Mouse (Mus musculus) midbrain, embryonic 16.5 days (tissue): Measurements from ENCODE around the gene Gm42688. TPM values are rescaled to one million over a fixed set of nuclear protein-coding genes. Genes with fewer than 3 reads are reported as not detected.

Experiments
- ATAC-seq: fragments of 200-750 bp; cut with Nextera tagmentation; 2 replicates; pipeline ENCODE4 v1.8.0; 2017; ENCODE audit warnings: moderate TSS enrichment
- H3K27ac ChIP-seq: fragments of 300-500 bp; sonication (generic); 2 replicates; pipeline ENCODE4 v1.5.1; 2014; ENCODE audit warnings: mild to moderate bottlenecking, low read length, mixed read lengths
- H3K27me3 ChIP-seq: fragments of 300-500 bp; sonication (generic); 2 replicates; pipeline ENCODE4 v1.6.1; 2014; ENCODE audit warnings: low read depth, low read length, mixed read lengths; ENCODE audit not compliant: control insufficient read depth, insufficient read depth
- H3K36me3 ChIP-seq: fragments of 300-500 bp; sonication (generic); 2 replicates; pipeline ENCODE4 v1.6.1; 2014; ENCODE audit warnings: mild to moderate bottlenecking, low read length, moderate library complexity, mixed read lengths; ENCODE audit not compliant: control insufficient read depth, insufficient read depth
- H3K4me1 ChIP-seq: fragments of 300-500 bp; sonication (generic); 2 replicates; pipeline ENCODE4 v1.6.1; 2014; ENCODE audit warnings: mild to moderate bottlenecking, low read length, mixed read lengths; ENCODE audit not compliant: control insufficient read depth, insufficient read depth
- H3K4me2 ChIP-seq: fragments of 300-500 bp; sonication (generic); 2 replicates; pipeline ENCODE4 v1.6.1; 2014; ENCODE audit warnings: mild to moderate bottlenecking, low read length, mixed read lengths
- H3K4me3 ChIP-seq: fragments of 300-500 bp; sonication (generic); 2 replicates; pipeline ENCODE4 v1.5.1; 2014; ENCODE audit warnings: low read depth, mild to moderate bottlenecking, low read length, moderate library complexity, mixed read lengths
- H3K9ac ChIP-seq: fragments of 300-500 bp; sonication (generic); 2 replicates; pipeline ENCODE4 v1.6.1; 2014; ENCODE audit warnings: low read depth, low read length, mixed read lengths
- H3K9me3 ChIP-seq: fragments of 300-500 bp; sonication (generic); replicated peaks from 2 replicates; pipeline ENCODE4 v1.6.1; 2014; ENCODE audit warnings: mild to moderate bottlenecking, low read length, mixed read lengths; ENCODE audit not compliant: control insufficient read depth, poor library complexity, severe bottlenecking
- WGBS: fragments of 180-500 bp; shearing (Covaris S2); extraction: QIAGEN DNeasy Blood & Tissue Kit; methylation state at CpG from one replicate; pipeline ENCODE4 v1.1.7; 2014; 5-methylcytosine and 5-hydroxymethylcytosine counted together
- polyA plus RNA-seq: library from polyadenylated mRNA; unstranded; fragments of >200 nt; fragmentation: Nextera tagmentation; extraction: Ambion mirVana; gene quantifications from 2 replicates; pipeline ENCODE4 v1.2.1, GENCODE M21; 2015

The Gm42688 gene
- polyA plus RNA-seq, 1 experiment from 2014 or later, result 5.9 TPM

DNA sequence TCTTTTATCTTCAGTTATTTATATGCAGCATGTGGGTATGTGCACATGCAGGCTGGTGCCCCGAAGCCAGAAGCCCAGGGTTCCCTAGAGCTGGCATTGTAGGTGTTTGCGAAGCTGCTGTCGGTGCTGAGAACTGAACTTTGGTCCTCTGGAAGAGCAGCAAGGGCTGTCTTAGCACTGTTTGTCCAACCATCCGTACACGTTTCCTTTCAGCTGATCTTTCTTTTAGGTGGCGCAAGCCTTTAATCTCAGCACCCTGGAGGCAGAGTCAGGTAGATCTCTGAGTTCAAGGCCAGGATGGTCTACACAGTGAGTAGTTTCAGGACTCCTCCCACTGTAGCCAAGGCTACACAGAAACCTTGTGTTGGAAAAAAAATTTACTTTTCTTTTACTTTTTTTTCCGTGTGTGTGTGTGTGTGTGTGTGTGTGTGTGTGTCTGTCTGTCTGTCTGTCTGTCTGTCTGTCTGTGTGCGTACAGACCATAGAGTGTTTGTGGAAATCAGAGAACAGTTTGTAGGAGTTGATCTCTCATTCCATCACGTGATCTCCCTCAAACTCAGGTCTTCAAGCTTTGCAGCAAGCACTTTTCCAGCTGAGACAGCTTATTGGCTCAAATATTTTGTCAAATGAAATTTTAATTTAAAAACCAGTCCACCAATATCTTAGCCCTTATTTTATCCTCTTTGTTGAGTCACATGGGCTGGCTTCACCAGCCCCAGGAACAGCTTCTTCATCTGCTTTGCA lies 30.9 kb downstream of the Gm42688 start:
- H3K27ac ChIP-seq, result no peak overlapping the region
- no peak for ATAC-seq
- H3K9me3 ChIP-seq, result no peaks in the 10 kb centered on the region
- 86% methylated on average over 9 of the region's 9 CpGs for WGBS
- peaks cover 13% of the 10 kb centered on the region for H3K27me3 ChIP-seq
- peaks cover 7% of the 10 kb centered on the region for H3K4me1 ChIP-seq
- no peak overlapping the region for H3K9ac ChIP-seq
- no peaks in the 10 kb centered on the region for H3K36me3 ChIP-seq
- H3K4me3 ChIP-seq, result no peak overlapping the region
- no peak overlapping the region for H3K4me2 ChIP-seq

DNA sequence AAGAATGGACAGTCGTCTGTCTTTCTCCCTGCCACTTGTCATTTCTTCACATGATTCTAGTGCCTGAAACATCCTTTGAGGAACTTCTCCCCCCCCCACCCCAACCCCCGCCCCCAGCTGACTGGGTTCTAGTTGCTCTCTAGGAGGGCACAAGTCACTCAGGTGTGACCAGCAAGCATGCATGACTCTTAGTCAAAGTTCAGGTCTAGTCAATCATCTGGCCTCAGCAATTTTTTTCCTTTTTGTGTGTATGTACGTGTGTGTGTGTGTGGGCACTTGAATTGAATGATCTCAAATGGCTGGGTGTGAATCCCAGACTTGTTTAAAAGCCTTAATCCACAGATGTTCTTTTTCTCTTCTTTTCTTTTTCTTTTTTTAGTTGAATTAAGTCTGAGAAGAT lies 32.8 kb downstream of the Gm42688 start:
- H3K4me2 ChIP-seq, result no peak overlapping the region
- 76% methylated on average over 3 of the region's 3 CpGs for WGBS
- no peaks in the 10 kb centered on the region for H3K36me3 ChIP-seq
- peaks cover 19% of the 10 kb centered on the region for H3K4me1 ChIP-seq
- no peaks in the 10 kb centered on the region for H3K9me3 ChIP-seq
- H3K27ac ChIP-seq, result no peak overlapping the region
- H3K9ac ChIP-seq, result no peak overlapping the region
- no peak for ATAC-seq
- H3K27me3 ChIP-seq, result peaks cover 13% of the 10 kb centered on the region
- H3K4me3 ChIP-seq, result no peak overlapping the region

DNA sequence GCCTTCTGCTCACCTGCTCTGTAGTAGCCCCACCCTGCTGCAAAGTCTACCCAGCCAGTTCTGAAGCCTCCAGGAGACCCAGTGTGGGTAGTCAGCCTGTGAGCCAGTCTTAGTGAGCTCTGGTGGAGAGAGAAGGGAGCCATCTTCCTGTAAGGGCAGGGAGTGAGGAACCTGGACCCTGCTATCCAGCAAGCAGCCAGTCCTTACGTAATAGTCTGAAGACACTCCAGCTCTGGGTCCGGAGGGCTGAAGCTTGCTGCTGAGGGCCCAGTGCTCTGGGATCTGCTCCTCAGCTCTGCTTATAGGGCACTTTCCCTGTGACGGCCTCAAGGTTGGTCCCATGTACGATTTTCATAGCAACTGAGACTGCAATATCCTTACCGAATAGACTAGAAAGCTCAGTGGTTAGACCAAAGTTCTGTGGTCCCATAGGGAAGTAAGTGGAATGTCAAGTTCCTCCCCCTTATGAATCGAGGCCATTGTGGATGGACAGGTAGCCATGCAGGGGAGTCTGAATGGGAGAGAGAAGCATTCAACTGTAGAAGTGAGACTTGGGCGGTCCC lies 33.6 kb downstream of the Gm42688 start, which contains the start of gene Rtkn:
TSS of gene Rtkn (plus strand) at position 513 of the 563 bp plus-strand sequence.
- Histone ChIP-seq H3K9me3 (no peaks in the 10 kb centered on the region), H3K27ac (no peak within 1 kb of the TSS), H3K27me3 (peaks cover 13% of the 10 kb centered on the region), H3K4me2 (peak within 1 kb of the TSS; percentile 30; the same call in 1 of the 2 replicates), H3K4me3 (no peak within 1 kb of the TSS; the same call in 1 of the 2 replicates), H3K4me1 (peaks cover 19% of the 10 kb centered on the region), H3K9ac (no peak within 1 kb of the TSS), H3K36me3 (no peaks in the 10 kb centered on the region)
- WGBS, result 62% methylated on average over 7 of the region's 7 CpGs
- no peak for ATAC-seq

DNA sequence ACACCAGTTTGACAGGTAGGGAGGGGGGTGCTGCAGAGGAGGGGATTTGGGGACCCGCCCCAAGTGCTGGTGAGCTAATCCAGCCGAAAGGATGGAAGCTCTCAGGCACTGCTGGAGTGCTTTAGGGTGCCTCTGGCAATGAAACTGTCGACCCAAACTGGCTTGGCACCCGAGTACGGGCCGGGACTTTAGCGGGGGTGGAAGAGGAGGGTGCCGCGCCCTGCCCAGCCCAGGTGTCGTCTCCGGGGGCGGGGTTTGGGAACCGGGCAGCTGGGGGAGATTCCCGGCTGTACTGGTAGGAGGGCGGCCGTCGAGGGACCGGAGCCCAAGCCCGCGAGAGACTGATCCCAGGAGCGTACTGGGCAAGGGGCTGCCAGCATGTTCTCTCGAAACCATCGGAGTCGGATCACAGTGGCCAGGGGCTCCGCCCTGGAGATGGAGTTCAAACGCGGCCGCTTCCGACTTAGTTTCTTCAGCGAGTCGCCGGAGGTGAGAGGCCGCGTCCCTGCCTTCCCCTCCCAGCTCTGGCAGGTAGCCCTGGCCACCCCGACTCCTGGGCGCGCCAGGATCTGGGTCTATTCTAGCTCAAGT lies 34.2 kb downstream of the Gm42688 start:
- 4% methylated on average over 37 of the region's 37 CpGs for WGBS
- Histone ChIP-seq H3K9ac (no peak overlapping the region), H3K27ac (no peak overlapping the region), H3K4me3 (no peak overlapping the region; the same call in 1 of the 2 replicates), H3K36me3 (no peaks in the 10 kb centered on the region), H3K4me1 (peaks cover 19% of the 10 kb centered on the region), H3K9me3 (no peaks in the 10 kb centered on the region), H3K27me3 (peaks cover 13% of the 10 kb centered on the region), H3K4me2 (peak overlapping the region; percentile 30; the same call in 1 of the 2 replicates)
- no peak for ATAC-seq

DNA sequence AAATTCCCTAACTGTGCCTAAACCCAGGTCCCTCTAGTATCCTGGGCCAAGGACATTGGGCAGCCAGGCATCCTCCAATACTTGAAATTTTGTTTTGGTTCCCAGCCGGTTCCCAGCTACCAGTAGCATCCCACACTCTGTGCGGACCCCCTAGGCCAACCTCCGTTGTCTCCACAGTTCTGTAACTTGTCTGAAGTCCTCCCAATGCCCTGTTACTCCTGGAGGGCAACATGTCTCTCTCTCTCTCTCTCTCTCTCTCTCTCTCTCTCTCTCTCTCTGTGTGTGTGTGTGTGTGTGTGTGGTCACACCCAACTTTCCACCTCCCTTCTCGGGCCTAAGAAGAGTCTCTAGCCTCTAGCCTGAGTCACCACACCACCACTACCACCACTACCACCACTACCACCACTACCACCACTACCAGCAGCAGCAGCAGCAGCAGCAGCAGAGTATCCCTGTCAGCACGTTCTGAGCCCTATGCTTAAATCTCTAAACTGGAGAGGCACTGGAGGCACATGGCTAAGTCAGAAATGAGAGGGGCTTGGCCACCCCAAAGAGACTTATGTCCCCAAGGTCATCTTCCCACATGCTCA lies 35.0 kb downstream of the Gm42688 start:
- no peaks in the 10 kb centered on the region for H3K36me3 ChIP-seq
- 0 out of 2 replicates have a peak overlapping the region, but pooled peaks have one; percentile 66 for H3K9ac ChIP-seq
- H3K27ac ChIP-seq, result peak overlapping the region; percentile 81
- H3K4me3 ChIP-seq, result peak overlapping the region; percentile 37
- peaks cover 19% of the 10 kb centered on the region for H3K4me1 ChIP-seq
- 20% methylated on average over 5 of the region's 5 CpGs for WGBS
- no peak for ATAC-seq
- peak overlapping the region; percentile 54 for H3K4me2 ChIP-seq
- H3K9me3 ChIP-seq, result no peaks in the 10 kb centered on the region
- peaks cover 13% of the 10 kb centered on the region for H3K27me3 ChIP-seq

DNA sequence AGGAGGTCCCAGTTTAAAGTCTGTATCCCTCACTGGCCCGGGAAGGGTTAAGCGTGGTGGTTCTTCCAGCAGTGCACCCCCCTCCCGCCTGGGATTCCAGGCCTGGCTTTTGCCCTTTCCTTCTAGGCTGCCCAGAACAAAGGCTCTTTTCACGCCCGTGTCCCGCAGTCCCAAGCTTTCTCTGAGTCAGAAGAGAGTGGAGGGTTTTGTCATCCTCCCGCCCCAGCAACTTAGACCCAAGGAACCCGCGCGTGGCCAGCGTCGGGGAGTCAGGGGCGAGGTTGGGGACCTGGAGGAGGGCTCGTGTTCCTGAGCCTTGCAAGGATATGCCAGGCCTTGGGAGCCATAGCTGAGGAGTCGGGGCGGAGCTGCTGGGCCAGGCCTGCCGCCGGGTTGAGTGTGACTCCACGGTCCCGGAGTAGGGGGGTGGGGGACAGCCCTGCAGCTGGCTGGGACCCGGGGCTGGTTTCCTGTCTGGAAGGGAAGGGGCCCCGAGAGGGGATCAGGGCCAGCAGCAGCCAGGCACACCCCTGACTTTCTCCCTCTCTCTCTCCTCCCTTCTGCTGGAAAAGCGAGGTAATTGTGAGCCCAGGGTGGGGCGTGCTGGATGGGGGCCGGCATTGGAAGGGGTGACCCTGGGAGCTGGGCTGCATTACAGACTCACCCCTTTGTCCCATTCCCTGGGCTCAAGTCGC lies 35.6 kb downstream of the Gm42688 start:
- 2% methylated on average over 26 of the region's 26 CpGs for WGBS
- peak overlapping the region; percentile 54 for H3K4me2 ChIP-seq
- peak overlapping the region; percentile 66 for H3K9ac ChIP-seq
- ATAC-seq, result peak; percentile 74
- H3K4me3 ChIP-seq, result peak overlapping the region; percentile 37
- H3K36me3 ChIP-seq, result no peaks in the 10 kb centered on the region
- peaks cover 21% of the 10 kb centered on the region for H3K4me1 ChIP-seq
- H3K27ac ChIP-seq, result peak overlapping the region; percentile 81
- H3K9me3 ChIP-seq, result no peaks in the 10 kb centered on the region
- H3K27me3 ChIP-seq, result peaks cover 13% of the 10 kb centered on the region

DNA sequence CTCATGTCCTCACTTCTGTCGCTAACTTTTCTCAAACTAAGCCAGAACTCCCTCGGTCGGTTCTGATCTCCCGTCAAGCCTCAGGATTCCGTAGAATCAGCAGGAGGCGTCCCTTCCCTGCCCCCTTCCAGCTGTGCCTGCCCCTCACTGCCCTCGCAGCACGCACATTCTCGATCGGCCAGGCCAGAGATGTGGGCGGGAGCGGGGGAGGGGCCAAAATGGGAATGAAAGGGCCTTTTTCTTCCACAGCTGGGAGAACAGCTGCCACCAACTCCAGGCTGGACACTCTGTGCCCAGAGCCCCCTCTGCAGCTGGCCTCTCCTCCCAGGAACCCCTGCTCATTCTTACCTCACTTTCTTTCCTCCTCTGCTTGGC lies 36.1 kb downstream of the Gm42688 start:
- peak overlapping the region; percentile 66 for H3K9ac ChIP-seq
- WGBS, result 2% methylated on average over 12 of the region's 12 CpGs
- H3K27me3 ChIP-seq, result peaks cover 13% of the 10 kb centered on the region
- peak; percentile 30; the same call in 1 of the 2 replicates for ATAC-seq
- peak overlapping the region; percentile 54 for H3K4me2 ChIP-seq
- peaks cover 27% of the 10 kb centered on the region for H3K4me1 ChIP-seq
- peak overlapping the region; percentile 37 for H3K4me3 ChIP-seq
- no peaks in the 10 kb centered on the region for H3K36me3 ChIP-seq
- peak overlapping the region; percentile 81 for H3K27ac ChIP-seq
- H3K9me3 ChIP-seq, result no peaks in the 10 kb centered on the region

DNA sequence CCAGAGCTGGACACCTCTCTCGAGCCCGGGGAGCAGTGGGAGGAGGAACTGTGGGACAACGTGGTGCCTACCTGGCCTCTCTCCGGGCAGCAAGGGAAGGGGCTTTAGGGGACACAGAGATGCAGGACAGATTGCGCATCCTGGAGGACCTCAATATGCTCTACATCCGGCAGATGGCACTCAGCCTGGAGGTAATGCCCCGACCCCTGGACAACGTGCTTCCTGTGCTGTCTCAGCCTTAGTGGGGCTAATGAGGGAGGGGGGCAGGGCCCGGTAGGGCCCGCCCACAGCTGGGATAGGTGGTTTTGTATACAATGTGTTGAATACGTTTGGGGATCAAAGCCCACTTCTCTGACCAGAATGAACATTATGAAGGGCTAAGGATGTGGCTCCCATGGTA lies 36.6 kb downstream of the Gm42688 start:
- Histone ChIP-seq H3K4me1 (peaks cover 27% of the 10 kb centered on the region), H3K4me3 (peak overlapping the region; percentile 37), H3K4me2 (peak overlapping the region; percentile 54), H3K36me3 (no peaks in the 10 kb centered on the region), H3K27me3 (peaks cover 13% of the 10 kb centered on the region), H3K27ac (peak overlapping the region; percentile 81), H3K9ac (0 out of 2 replicates have a peak overlapping the region, but pooled peaks have one; percentile 44), H3K9me3 (no peaks in the 10 kb centered on the region)
- WGBS, result 3% methylated on average over 11 of the region's 11 CpGs
- ATAC-seq, result peak; percentile 16
